Mouse (Mus musculus) heart, postnatal 25 days (tissue): ENCODE measurements around the gene Large1. TPM values are rescaled to one million over a fixed set of nuclear protein-coding genes. Genes with fewer than 3 reads are reported as not detected.
"Not testable (repeated sequence)": the region's sequence is repeated elsewhere in the genome, so short reads cannot be mapped to it uniquely, and the experiment has no call there.

Experiments used
- DNase-seq: peaks from one replicate; pipeline ENCODE4 v3.0.0; 2022; ENCODE audit warnings: low spot score
- intact Hi-C: fragments of 180-260 bp; cut with DNase I; formaldehyde crosslinking; loops from one replicate; pipeline ENCODE4 v1.15.1; 2025
- total RNA-seq, 2 experiments: library from RNA; stranded (reverse); gene quantifications; 2 replicates each; pipeline ENCODE4 v1.2.3; 2021

Large1 gene
- total RNA-seq, 2 experiments from 2014 or later, result 30.9 to 32.3 TPM

DNA sequence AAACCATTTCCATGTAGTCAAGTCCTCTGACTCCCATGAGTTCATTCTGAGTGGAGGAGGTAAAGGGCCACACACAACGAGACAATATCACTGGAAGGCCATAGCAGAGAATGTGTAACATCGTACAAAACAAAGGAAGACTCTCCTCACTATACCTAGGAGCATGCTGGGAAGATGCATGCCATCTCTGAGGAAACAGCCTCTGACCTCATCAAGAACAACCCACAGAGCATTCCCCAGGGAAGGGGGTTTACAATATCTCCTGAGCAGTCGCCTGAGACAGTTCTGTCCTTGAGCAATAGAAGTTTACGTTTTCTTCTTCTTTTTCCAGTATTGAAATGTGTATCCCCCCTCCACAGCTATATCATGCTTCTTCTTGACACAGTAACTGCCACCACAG, 49.4 kb downstream of the Large1 start:
- DNase-seq, result no peak
- intact Hi-C loops, result loop anchor here (5.0 kb wide), 1 partner anchor 72 kb away; no protein-coding TSS in a partner anchor

- no peak for DNase-seq
- intact Hi-C loops, result loop anchor here (5.0 kb wide), 1 partner anchor 71 kb away; no protein-coding TSS in a partner anchor
Measured at GRCm38 (mm10) chr8:73302947-73303346, 50.4 kb downstream of the Large1 start.

DNA sequence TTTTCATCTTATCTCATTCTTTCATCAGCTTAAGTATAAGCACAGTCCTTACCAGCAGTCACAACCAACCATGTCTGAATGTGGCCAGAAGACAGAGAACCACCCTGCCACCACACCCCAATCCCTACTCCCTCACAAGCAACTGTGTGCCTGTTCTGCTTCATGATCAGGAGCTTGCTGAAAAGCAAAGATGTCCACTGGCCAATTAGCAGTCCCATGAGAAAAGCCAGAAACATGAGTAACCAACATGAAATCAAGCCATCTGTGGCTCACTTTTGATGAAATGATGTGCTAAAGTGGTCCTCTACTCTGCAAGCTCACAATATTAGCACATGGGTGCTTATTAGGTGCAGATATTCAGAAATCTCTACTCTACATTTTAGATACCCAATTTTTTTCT, 57.8 kb downstream of the Large1 start:
- DNase-seq, result no peak
- intact Hi-C loops, result no loop called here

- intact Hi-C loops, result no loop called here
- DNase-seq, result no peak
Measured at GRCm38 (mm10) chr8:73293655-73294054, 59.7 kb downstream of the Large1 start.

- no peak for DNase-seq
- intact Hi-C loops, result no loop called here
Measured at GRCm38 (mm10) chr8:73291630-73292029, 61.7 kb downstream of the Large1 start.

GRCm38 (mm10) chr8:73290636-73291035, 62.7 kb downstream of the Large1 start:
- no peak for DNase-seq
- intact Hi-C loops, result no loop called here

DNA sequence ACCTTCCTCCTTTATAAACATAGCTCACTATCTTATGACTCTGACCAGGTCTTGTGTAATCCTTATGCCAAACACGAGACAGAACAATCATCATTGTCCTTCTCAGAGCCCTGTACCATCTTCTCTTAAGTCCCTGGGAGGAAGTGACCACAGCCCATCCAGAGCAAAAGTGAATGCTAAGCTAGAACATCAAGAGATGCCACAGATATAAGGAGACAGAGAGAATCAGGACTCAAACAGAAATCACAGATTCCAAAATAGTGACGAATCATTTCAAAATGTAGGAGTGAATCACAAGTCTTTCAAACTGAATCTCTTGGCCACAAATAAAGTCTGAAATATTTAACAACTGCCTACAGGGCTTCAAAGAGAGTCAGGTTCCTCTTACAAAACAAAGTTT, 63.5 kb downstream of the Large1 start:
- intact Hi-C loops, result no loop called here
- no peak for DNase-seq

DNA sequence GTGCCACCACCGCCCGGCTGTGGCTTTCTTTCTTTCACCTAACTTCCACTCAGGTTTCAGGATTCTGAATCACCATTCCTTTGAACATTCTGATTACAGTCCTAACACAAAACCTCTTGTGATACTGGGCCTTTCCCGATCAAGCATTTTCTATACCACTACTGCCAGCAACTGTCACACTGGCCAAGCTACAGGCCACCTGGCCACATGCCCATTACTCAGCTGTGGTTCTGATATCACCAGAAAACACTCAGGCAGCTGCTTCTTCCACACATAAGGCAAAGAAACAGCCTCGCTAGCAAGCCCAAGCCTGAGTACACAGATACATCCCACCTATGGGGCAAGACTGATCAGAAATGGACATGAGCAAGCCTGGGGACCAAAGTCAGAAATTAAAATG, 71.3 kb downstream of the Large1 start:
- intact Hi-C loops, result no loop called here
- no peak for DNase-seq

DNA sequence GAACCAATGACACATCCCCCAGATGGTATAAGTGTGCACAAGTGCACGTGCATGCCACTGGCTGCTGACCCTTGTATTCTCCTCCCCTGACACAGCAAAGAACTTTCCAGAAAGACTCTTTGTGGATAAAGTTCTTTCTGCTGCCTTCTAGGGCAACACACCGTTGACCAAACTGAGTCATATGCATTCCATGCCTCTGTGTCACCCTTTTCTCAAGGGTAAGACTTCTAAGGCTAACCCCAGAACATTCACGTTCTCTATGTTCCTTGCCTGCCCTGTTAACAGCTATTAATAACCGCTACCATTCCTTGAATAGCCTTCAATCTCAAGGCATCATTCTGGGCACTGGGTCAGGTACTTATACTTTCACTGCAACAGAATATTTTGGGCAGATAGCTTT, 77.3 kb downstream of the Large1 start:
- intact Hi-C loops, result no loop called here
- DNase-seq, result no peak

DNA sequence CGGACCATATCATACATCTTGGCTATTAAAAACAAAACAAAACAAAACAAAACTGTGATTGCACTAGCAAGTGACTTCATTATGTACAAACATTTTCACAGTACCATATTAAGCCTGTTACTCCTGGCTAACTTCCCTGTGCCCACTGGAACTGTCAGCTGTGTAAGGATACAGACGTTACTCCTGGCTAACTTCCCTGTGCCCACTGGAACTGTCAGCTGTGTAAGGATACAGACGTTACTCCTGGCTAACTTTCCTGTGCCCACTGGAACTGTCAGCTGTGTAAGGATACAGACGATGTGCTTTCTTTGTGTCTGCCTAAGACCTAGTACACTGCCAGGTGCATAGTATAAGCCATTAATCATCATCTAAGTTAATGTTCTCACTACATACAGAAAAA, 77.9 kb downstream of the Large1 start:
- DNase-seq, intact Hi-C loops: not testable (repeated sequence)

GRCm38 (mm10) chr8:73273150-73273549, 80.2 kb downstream of the Large1 start:
- intact Hi-C loops, result no loop called here
- no peak for DNase-seq

DNA sequence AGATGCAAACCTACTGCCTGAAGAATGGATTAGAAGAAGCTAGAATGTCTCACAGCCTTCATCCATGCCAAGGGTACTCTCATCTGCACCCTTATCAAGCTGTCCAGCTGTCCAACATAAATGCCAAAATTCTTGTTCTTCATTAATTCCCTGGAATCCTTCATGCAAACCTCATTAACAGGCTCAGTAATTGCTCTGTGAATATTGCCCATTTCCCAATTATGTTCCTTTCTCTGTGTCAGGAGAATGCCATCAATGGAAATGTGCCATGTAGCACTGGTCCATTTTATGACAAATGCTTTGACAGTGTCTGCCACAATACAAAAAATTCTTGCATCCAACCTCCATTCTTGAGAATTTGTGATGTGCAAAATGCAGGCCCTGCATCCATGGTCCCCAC, 82.3 kb downstream of the Large1 start:
- DNase-seq, result no peak
- intact Hi-C loops, result no loop called here

DNA sequence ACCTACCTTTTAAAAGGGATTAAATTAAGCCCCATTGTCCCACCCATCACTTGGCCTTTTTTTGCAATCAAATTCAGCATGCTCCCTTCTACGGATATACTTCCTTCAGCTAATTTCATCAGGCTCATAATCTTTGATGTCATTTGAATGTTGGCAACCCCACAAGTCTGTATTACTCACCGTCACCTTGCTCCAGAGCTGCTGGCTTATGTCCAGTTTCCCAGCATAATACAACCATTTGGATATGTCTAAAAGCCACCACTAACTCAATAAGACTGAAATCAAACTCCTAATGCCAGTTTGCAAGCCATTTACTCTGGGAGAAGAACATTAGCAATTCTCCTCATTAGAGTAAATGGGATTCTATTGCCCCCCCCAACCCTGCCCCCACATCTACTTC, 95.4 kb downstream of the Large1 start:
- no peak for DNase-seq

DNA sequence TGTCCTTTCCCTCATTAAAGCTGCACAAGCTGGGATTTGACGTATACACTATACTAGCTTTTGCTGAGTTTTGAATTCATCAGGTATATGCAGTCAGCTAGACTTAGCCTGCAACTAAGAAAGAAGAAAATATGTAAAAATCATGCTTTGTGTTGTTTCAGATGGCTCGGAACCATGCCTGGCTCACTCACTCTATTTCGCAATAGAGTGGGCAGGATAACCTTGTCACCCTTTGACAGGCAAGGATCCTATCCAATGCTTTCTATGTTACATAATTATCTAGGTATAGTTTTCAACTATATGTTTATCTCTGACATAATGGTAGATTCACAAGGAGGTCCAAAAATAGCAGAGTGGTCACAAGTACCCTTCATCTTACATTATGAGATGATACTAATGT, 109.2 kb downstream of the Large1 start:
- intact Hi-C loops, result no loop called here
- no peak for DNase-seq

More for the DNA sequence above, 95.4 kb downstream of the Large1 start:
- intact Hi-C loops, result no loop called here

DNA sequence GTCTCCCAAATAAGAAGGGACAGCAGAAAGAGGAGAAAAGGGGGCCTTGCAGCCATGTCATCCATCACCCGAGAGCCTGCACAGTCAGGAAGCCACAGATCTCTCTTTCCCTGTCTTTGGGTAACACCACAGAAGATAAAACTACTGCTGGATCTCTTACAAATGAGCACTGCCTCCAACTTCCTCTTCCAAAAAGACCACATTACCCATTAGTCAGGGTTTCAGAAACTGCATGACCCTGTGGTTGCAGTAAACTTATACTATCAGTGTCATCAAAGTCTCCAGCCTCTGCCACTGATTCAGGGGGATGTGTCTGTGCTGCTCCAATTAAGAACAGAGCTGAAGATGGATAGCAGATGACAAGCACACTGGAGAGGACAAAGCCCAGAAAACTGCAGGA, 111.3 kb downstream of the Large1 start:
- intact Hi-C loops, result no loop called here
- no peak for DNase-seq

- intact Hi-C loops, result loop anchor here (5.0 kb wide), 1 partner anchor 68 kb away; no protein-coding TSS in a partner anchor
- DNase-seq, result no peak
Measured at GRCm38 (mm10) chr8:73234209-73234608, 119.1 kb downstream of the Large1 start.

GRCm38 (mm10) chr8:73233358-73234041, 119.8 kb downstream of the Large1 start:
- no peak for DNase-seq
- intact Hi-C loops, result loop anchor here (2.0 to 5.0 kb wide), 2 partner anchors 69 to 119 kb away; partner anchors contain the start of gene Large1

GRCm38 (mm10) chr8:73226841-73227240, 126.5 kb downstream of the Large1 start:
- no peak for DNase-seq
- intact Hi-C loops, result loop anchor here (10.0 kb wide), 1 partner anchor 222 kb away; no protein-coding TSS in a partner anchor

- no peak for DNase-seq
- intact Hi-C loops, result loop anchor here (10.0 kb wide), 1 partner anchor 221 kb away; no protein-coding TSS in a partner anchor
Measured at GRCm38 (mm10) chr8:73225654-73226053, 127.7 kb downstream of the Large1 start.

- DNase-seq, result no peak
- intact Hi-C loops, result no loop called here
Measured at GRCm38 (mm10) chr8:73219178-73219811, 134.0 kb downstream of the Large1 start.

DNA sequence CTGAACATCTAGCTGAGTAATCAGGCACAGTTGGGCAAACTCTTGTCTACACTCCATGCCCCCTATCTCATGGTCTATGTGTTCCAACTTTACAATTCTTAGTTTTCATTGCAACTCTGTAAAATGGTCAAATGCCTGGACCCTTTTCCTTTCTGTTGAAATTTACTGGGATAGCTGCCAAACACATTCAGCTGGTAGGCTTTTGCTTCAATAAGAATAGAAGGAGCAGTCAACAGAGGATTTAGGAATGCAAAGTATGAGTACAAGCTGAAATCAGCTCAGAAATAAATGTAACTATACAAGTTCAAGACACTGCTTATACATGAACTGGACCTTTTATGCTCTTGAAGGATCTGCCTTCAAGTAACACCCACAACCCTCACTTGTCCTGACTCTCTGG, 146.5 kb downstream of the Large1 start:
- DNase-seq, result no peak
- intact Hi-C loops, result no loop called here
